Mouse (Mus musculus): ENCODE data around the gene Gc. TPM values are rescaled to one million over a fixed set of nuclear protein-coding genes. Genes with fewer than 3 reads are reported as not detected.

The Gc gene
- polyA plus RNA-seq, 1 experiment from 2014 or later: 0.29 TPM

Other genes with a start within 250 kb of the Gc start
- not detected in 2 replicates for gene Npffr2, start 69.5 kb upstream of the Gc start, polyA plus RNA-seq (2015; fragmentation: Nextera tagmentation; extraction: Ambion mirVana)